Mouse (Mus musculus): ENCODE measurements at regions not wholly inside any gene's neighbourhood (a gene's known extent, or its start where the extent isn't known, plus 50 kb on each side); places are given as distances from the start of the nearest gene placed in this dataset.
"Not testable (repeated sequence)": the region's sequence is repeated elsewhere in the genome, so short reads cannot be mapped to it uniquely, and the experiment has no call there.

- DNase-seq = not testable (repeated sequence)
Observed at GRCm38 (mm10) chr7:138024021-138024420, 373.5 kb downstream of the Tcerg1l start.

GRCm38 (mm10) chr7:138051696-138052095 lies 345.8 kb downstream of the Tcerg1l start:
- DNase-seq = no peak

GRCm38 (mm10) chr7:138054756-138055155 lies 342.8 kb downstream of the Tcerg1l start:
- DNase-seq = no peak

DNA sequence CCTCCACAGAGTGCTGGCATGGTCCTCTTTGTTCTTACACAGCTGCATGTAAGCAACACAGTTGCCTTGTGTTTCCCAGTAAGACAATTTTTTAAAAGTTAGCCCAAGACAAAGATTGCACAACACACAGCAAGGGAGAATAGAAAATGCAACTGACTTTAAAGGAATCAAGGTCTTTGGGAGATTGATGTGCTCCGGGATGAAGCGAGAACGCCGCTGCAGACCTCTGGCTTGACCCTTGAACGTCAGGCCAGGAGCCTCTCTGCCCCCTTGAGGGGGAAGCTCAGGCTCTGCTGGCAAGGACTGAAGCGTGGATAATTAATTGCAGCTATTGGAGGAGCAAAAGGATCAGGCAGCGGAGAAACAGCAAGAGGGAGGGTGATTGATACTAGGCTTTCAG lies 336.4 kb downstream of the Tcerg1l start:
- peak in 1 of 2 experiments; percentile 2 for DNase-seq

- no peak for DNase-seq
Observed at GRCm38 (mm10) chr7:138066921-138067320, 330.6 kb downstream of the Tcerg1l start.

GRCm38 (mm10) chr7:138075231-138075630 lies 322.3 kb downstream of the Tcerg1l start:
- no peak for DNase-seq

DNA sequence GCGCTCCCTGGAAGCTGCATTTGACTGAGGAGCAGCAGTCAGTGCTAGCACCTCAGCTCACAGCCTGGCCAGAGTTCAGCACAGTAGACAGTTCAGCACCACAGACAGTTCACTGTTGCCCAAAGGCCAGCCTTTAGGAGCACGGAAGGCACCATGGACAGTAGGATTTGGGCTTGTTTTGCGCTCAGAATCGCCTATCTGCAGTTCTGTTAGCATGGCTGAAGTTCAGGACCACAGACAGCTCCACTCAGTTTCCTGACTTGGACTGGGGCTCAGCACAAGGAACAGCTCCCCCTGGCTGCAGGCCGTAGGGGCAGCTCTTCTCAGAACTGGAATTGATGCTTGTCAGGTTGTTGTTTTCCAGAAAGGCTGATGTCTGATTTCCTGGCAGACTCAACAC lies 313.6 kb downstream of the Tcerg1l start:
- DNase-seq = peak; percentile 84 to 94

DNA sequence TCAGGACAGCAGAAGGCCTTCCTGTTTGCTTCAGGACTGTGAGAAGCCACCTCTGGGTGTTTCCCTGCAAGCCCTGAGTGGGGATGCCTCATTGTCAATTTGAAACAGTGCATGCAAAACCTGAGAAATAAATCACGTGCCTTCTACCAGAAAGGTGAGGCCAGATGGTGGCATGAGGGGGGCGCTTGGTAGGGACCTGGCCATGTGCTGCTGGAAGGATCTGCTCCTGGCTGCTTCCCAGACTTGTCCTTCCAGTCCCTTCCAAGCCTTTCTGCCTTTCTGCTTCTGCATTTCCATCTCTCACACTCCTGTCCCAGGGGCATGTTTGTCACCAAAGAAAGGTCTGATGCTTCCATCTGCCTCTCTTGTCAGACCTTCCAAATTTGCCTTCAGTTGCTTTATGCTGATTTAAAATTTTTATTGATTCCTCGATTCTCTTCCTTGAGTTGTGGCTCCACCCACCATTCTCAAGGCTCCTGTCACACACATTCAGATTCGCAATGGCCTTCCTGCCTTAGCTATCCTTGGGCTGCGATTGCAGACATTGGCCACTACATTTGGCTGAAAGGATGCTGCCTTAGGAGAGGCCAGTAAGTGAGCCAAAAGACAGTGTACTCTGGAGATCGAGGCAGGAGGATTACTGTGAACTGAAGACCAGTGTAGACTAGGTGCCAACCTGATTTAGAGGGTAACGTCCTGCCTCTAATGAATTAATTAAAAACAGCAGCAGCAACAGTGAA lies 289.9 kb downstream of the Tcerg1l start:
- no peak for DNase-seq

DNA sequence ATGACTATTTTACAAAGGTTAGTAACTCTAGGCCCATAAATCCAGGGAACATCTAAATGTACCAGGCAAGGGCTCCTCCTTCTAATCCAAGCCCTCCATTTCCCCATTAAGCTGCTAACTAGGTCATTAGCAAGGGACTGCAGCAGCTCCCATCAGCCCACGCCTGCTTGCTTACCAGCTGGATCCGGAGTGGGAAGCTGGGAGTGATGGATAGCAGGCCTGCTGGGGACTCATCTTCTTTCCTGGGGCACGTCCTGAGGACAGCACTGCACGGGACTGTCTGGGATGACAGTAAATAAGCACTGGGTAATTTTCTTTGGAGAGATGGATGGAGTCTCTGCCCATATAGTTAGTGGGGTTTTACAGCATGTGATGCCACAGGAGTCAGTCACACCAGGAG lies 276.0 kb downstream of the Tcerg1l start:
- DNase-seq = no peak

GRCm38 (mm10) chr7:138129701-138130100 lies 267.8 kb downstream of the Tcerg1l start:
- no peak for DNase-seq

GRCm38 (mm10) chr7:138133427-138133826 lies 264.1 kb downstream of the Tcerg1l start:
- no peak for DNase-seq

GRCm38 (mm10) chr7:138137934-138138333 lies 259.6 kb downstream of the Tcerg1l start:
- no peak for DNase-seq

GRCm38 (mm10) chr7:138139766-138140165 lies 257.8 kb downstream of the Tcerg1l start:
- no peak for DNase-seq

GRCm38 (mm10) chr7:138149496-138149895 lies 248.0 kb downstream of the Tcerg1l start:
- no peak for DNase-seq

DNA sequence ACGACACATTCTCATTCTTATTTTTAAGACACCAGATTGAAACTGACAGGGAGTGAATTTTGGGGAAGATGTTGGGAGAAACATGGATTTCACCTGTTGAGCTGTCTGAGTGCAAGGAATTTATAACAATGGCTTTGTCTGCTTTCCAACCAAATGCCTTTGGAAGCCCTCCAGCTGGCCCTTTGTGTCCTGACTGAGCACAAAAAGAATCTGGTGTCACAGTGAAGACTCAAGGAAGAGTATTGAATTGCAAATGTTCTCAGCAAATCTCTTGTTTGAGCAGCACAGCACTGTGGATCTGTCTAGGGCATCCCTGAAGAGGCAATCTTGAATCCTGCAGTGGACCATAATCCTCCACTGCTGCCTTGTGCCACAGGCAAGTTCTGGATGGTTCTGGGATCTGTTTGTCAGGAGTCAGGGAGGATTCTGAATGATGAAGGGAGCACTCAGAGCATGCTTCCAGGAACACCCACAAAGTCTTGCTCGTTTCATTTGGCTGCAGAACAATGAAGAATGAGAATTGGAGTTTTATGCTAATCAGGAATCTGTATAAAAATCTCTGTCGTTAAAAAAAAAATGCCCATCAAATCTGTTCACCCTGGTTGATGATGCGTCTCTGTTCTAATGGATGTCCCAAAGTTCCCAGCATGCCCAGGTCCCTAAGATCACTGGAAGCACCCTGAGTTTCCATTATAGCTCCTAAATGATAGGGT lies 243.9 kb downstream of the Tcerg1l start:
- DNase-seq = no peak

Data from kidney, postnatal 36 days (tissue).